Mouse (Mus musculus) CH12.LX (cell line): ENCODE results near the gene Ctnnd2. TPM values are rescaled to one million over a fixed set of nuclear protein-coding genes. Genes with fewer than 3 reads are reported as not detected.

Source experiments
- DNase-seq: peaks from one replicate; pipeline ENCODE4 v3.0.0-alpha.2; 2013; ENCODE audit errors: extremely low read depth
- H3K27ac ChIP-seq: 2 replicates; pipeline ENCODE4 v1.5.1; 2012; ENCODE audit warnings: low read depth, mild to moderate bottlenecking, control low read depth, moderate library complexity; ENCODE audit not compliant: insufficient read depth
- H3K27me3 ChIP-seq: replicated peaks from 2 replicates; pipeline ENCODE3; 2012; ENCODE audit warnings: inconsistent platforms
- H3K36me3 ChIP-seq, 2 experiments: replicated peaks in 1 of 2; 2 replicates each; pipeline versions ENCODE3 to v1.6.1; 2012; ENCODE audit warnings: inconsistent platforms in 1 of 2, low read length in 1 of 2, mild to moderate bottlenecking in 1 of 2, mixed read lengths in 1 of 2, moderate library complexity in 1 of 2; ENCODE audit not compliant: control insufficient read depth in 1 of 2, insufficient read depth in 1 of 2
- H3K4me1 ChIP-seq, 2 experiments: 2 replicates each; pipeline ENCODE4 v1.6.1; 2012; ENCODE audit warnings: inconsistent platforms in 1 of 2, moderate library complexity in 1 of 2; ENCODE audit not compliant: insufficient read depth in 2 of 2, control insufficient read depth in 1 of 2
- H3K4me2 ChIP-seq: 2 replicates; pipeline ENCODE4 v1.6.1; 2012; ENCODE audit warnings: low read depth, mild to moderate bottlenecking, control low read depth; ENCODE audit not compliant: poor library complexity, insufficient read depth, severe bottlenecking
- H3K4me3 ChIP-seq, 3 experiments: fragments of 150-350 bp in 1 of 3; sonication (generic) in 1 of 3; replicated peaks in 1 of 3; 2 replicates each; pipeline versions ENCODE3 to v1.5.1; 2011 to 2012; ENCODE audit warnings: low read depth in 2 of 3, low read length in 2 of 3, mild to moderate bottlenecking in 2 of 3, moderate library complexity in 2 of 3, control low read depth in 1 of 3, improper control_type of control experiment in 1 of 3, inconsistent platforms in 1 of 3, mixed read lengths in 1 of 3; ENCODE audit not compliant: poor library complexity in 1 of 3
- H3K79me2 ChIP-seq: replicated peaks from 2 replicates; pipeline ENCODE4 v1.6.1; 2012; ENCODE audit warnings: mild to moderate bottlenecking, moderate library complexity; ENCODE audit not compliant: control insufficient read depth, poor library complexity, insufficient read depth, severe bottlenecking; ENCODE audit errors: extremely low read depth
- H3K9ac ChIP-seq: 2 replicates; pipeline ENCODE4 v1.6.1; 2012; ENCODE audit warnings: low read depth, mild to moderate bottlenecking, control low read depth, moderate library complexity; ENCODE audit not compliant: insufficient read depth
- H3K9me3 ChIP-seq: replicated peaks from 2 replicates; pipeline ENCODE3; 2012; ENCODE audit warnings: low read length, inconsistent platforms, mixed read lengths
- BHLHE40 ChIP-seq: IDR thresholded peaks from 2 replicates; pipeline ENCODE4 v1.6.1; 2011; ENCODE audit warnings: mild to moderate bottlenecking, low read depth, low read length, improper control_type of control experiment
- CHD2 ChIP-seq: IDR thresholded peaks from 2 replicates; pipeline ENCODE4 v1.6.1; 2011; ENCODE audit warnings: low read length, improper control_type of control experiment
- CTCF ChIP-seq, 2 experiments: IDR thresholded peaks in 1 of 2; conservative IDR thresholded peaks in 1 of 2; 2 replicates each; pipeline ENCODE4 v1.5.1; 2011 to 2012; ENCODE audit warnings: low read depth in 2 of 2, low read length in 2 of 2, improper control_type of control experiment in 1 of 2, inconsistent platforms in 1 of 2, mild to moderate bottlenecking in 1 of 2, moderate library complexity in 1 of 2
- EP300 ChIP-seq: IDR thresholded peaks from 2 replicates; pipeline ENCODE4 v1.6.1; 2011; ENCODE audit warnings: low read length, improper control_type of control experiment
- ETS1 ChIP-seq: conservative IDR thresholded peaks from 2 replicates; pipeline ENCODE4 v1.6.1; 2012; ENCODE audit warnings: low read depth, mild to moderate bottlenecking, inconsistent platforms, low read length, improper control_type of control experiment, moderate library complexity
- GABPA ChIP-seq: IDR thresholded peaks from 2 replicates; pipeline ENCODE4 v1.6.1; 2012; ENCODE audit warnings: low read depth, low read length, improper control_type of control experiment, inconsistent platforms; ENCODE audit not compliant: insufficient replicate concordance
- MEF2A ChIP-seq: IDR thresholded peaks from 2 replicates; pipeline ENCODE4 v1.6.1; 2014; ENCODE audit warnings: low read depth, mild to moderate bottlenecking, inconsistent platforms, low read length, improper control_type of control experiment, borderline replicate concordance
- MYC ChIP-seq: IDR thresholded peaks from 2 replicates; pipeline ENCODE4 v1.6.1; 2011; ENCODE audit warnings: low read depth, mild to moderate bottlenecking, improper control_type of control experiment, low read length
- NELFE ChIP-seq: IDR thresholded peaks from 2 replicates; pipeline ENCODE4 v1.6.1; 2011; ENCODE audit warnings: low read depth, low read length, improper control_type of control experiment
- PAX5 ChIP-seq: IDR thresholded peaks from 2 replicates; pipeline ENCODE4 v1.6.1; 2012; ENCODE audit warnings: low read length, inconsistent platforms, mixed read lengths
- POLR2A ChIP-seq: IDR thresholded peaks from 2 replicates; pipeline ENCODE4 v1.6.1; 2011; ENCODE audit warnings: low read depth, mild to moderate bottlenecking, improper control_type of control experiment, low read length
- POLR2AphosphoS2 ChIP-seq: IDR thresholded peaks from 2 replicates; pipeline ENCODE4 v1.6.1; 2011; ENCODE audit warnings: low read depth, low read length, improper control_type of control experiment
- SIN3A ChIP-seq: IDR thresholded peaks from 2 replicates; pipeline ENCODE4 v1.6.1; 2012; ENCODE audit warnings: low read length, improper control_type of control experiment, inconsistent platforms
- TCF12 ChIP-seq: IDR thresholded peaks from 2 replicates; pipeline ENCODE4 v1.6.1; 2014; ENCODE audit warnings: low read depth, mild to moderate bottlenecking, inconsistent platforms, low read length, improper control_type of control experiment
- USF1 ChIP-seq: IDR thresholded peaks from 2 replicates; pipeline ENCODE4 v1.6.1; 2014; ENCODE audit warnings: low read depth, mild to moderate bottlenecking, inconsistent platforms, low read length, improper control_type of control experiment
- USF2 ChIP-seq: conservative IDR thresholded peaks from 2 replicates; pipeline ENCODE4 v1.6.1; 2011; ENCODE audit warnings: low read depth, low read length, improper control_type of control experiment
- dilution Hi-C: fragments of 300-500 bp; cut with MboI; formaldehyde crosslinking; loops from 2 replicates; pipeline ENCODE4 v1.14.3; 2020; ENCODE audit warnings: low sequenced_read_pairs; ENCODE audit not compliant: extremely low pct_unique_long_range_greater_than_20kb, extremely low pct_ligation_motif_present
- in situ Hi-C: fragments of 300-500 bp; cut with MboI; formaldehyde crosslinking; loops from 3 replicates; pipeline ENCODE4 v1.14.3; 2019; ENCODE audit warnings: low sequenced_read_pairs, low pct_ligation_motif_present, low pct_unique_long_range_greater_than_20kb, mixed read lengths
- polyA plus RNA-seq: library from polyadenylated mRNA; unstranded; fragments of >175 nt; gene quantifications from 2 replicates; pipeline ENCODE4 v1.2.1, GENCODE M21; 2012; ENCODE audit warnings: low read depth; ENCODE audit not compliant: insufficient read length
- total RNA-seq, 2 experiments: library from RNA; depleted of rRNA; stranded (reverse); fragments of 300-350 nt in 1 of 2; fragments of >200 nt in 1 of 2; gene quantifications; 2 replicates each; pipeline ENCODE4 v1.2.3; 2012 to 2014

The Ctnnd2 gene
- total and polyA plus RNA-seq, 3 experiments = 0.23 TPM; not detected in 2

DNA sequence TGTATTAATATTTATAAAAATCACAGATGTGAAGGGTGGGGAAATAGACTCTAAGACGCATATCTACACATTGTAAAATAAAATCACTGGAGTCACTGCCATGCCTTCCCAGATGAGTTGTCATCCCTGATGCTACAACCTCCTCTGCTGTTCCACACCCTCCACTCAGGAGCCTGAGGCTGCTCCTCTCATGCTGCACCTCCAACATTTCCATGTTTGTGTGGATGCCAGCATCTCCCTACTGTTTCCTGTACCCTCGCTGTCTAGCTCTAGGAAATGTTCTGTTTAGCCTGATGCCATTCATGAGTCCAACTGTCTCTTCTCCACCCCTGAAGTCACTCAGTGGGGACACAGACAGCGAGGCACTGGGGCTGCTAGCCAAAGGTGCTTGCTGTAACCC is 620.9 kb downstream of the Ctnnd2 start:
- dilution Hi-C loops (no loop called here), in situ Hi-C loops (no loop called here)
- Histone ChIP-seq H3K4me2 (no peak overlapping the region), H3K4me3 (no peak overlapping the region), H3K36me3 (no peaks in the 10 kb centered on the region), H3K9ac (no peak overlapping the region), H3K27me3 (no peaks in the 10 kb centered on the region), H3K79me2 (no peaks in the 10 kb centered on the region), H3K9me3 (no peaks in the 10 kb centered on the region), H3K27ac (no peak overlapping the region), H3K4me1 (no peaks in the 10 kb centered on the region)
- no peak for DNase-seq
- no peak for TF ChIP-seq USF1
- no peak for TF ChIP-seq PAX5
- no peak for TF ChIP-seq MEF2A
- no peak for TF ChIP-seq EP300
- no peak for TF ChIP-seq POLR2AphosphoS2
- TF ChIP-seq MYC = no peak
- TF ChIP-seq ETS1 = no peak
- TF ChIP-seq TCF12 = no peak

DNA sequence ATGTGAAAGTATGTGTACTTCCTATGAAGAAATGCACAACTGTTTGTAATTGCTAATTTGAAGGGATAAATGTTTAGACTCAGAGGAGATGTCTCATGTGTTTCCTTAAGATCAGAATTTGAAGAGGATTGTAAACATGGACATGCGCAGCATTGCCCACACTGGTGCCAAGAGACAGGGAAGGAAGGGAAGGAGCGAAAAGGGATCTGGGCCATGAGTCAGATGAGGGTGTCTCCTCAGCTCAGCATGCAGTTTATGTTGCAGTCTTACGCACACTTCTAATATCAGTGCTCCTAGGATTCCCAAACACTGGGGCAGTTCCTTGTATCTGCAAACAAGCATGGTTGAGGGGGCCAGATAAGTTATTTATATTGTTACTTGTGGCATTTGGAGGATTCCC is 623.3 kb downstream of the Ctnnd2 start:
- TF ChIP-seq GABPA = no peak
- TF ChIP-seq EP300 = no peak
- TF ChIP-seq USF1 = no peak
- TF ChIP-seq CTCF (conservative IDR thresholded peaks at IDR 0.05 in 1 of 2, IDR thresholded peaks at IDR 0.05 in 1 of 2; ENCODE audit: low read depth in 2 of 2, low read length in 2 of 2) = no peak
- no peak for TF ChIP-seq NELFE
- TF ChIP-seq USF2 = no peak
- in situ Hi-C loops = no loop called here
- H3K79me2 ChIP-seq = no peaks in the 10 kb centered on the region
- dilution Hi-C loops = no loop called here
- no peaks in the 10 kb centered on the region for H3K27me3 ChIP-seq
- H3K27ac ChIP-seq = no peak overlapping the region
- H3K9ac ChIP-seq = no peak overlapping the region
- H3K4me3 ChIP-seq = no peak overlapping the region
- no peak overlapping the region for H3K4me2 ChIP-seq
- DNase-seq = no peak
- peaks cover 0 to 3% of the 10 kb centered on the region in 2 experiments; a peak in 1 of 4 replicates for H3K4me1 ChIP-seq
- H3K9me3 ChIP-seq = no peaks in the 10 kb centered on the region
- no peaks in the 10 kb centered on the region for H3K36me3 ChIP-seq

DNA sequence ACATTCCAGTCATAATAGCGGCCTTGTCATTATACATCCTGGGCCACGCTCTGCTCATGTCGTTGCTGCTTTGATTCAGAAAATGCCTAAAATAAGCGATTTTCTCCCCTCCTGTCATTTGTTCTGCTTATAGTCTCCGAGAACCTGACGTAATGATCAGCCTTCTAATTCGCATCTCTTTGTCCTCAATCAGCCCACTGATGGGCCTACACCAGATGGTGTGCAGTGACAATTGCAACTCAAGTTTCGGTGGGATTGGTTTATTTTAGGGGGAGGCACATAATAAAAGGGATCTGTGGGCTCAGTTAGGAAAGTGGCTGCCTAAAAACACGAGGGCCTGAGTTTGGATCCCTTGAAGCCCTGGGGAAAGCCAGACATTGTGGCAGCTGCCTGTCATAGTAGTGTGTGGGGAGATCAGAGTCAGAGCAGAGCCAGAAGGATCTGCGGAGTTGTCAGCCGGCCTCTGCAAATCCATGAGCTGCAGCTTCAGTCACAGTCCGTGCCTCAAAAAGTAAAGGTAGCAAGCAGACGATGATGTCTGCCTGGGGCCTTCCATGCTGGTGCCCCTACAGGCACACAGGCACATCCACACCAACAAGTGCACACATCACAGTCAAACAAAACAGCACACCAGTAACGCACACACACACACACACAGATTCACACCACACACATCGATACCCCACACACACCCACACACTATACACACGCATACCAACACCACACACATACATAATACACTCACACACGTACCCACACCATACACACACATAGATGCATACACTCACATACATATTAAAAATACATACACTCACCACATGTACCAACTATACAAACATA is 655.3 kb downstream of the Ctnnd2 start:
- no peaks in the 10 kb centered on the region for H3K4me1 ChIP-seq
- TF ChIP-seq BHLHE40 = no peak
- TF ChIP-seq CHD2 = no peak
- no peak for TF ChIP-seq SIN3A
- TF ChIP-seq POLR2A = no peak
- TF ChIP-seq, all 38 proteins: peak for 0
- dilution Hi-C loops (no loop called here), in situ Hi-C loops (no loop called here)
- no peak for DNase-seq
- H3K9ac ChIP-seq = no peak overlapping the region
- no peak overlapping the region for H3K4me2 ChIP-seq
- no peaks in the 10 kb centered on the region for H3K9me3 ChIP-seq
- H3K36me3 ChIP-seq = no peaks in the 10 kb centered on the region
- no peaks in the 10 kb centered on the region for H3K27me3 ChIP-seq
- H3K27ac ChIP-seq = no peak overlapping the region
- H3K4me3 ChIP-seq = no peak overlapping the region
- no peaks in the 10 kb centered on the region for H3K79me2 ChIP-seq
